Mouse (Mus musculus): ENCODE measurements around the gene Surf4. TPM values are rescaled to one million over a fixed set of nuclear protein-coding genes. Genes with fewer than 3 reads are reported as not detected.

Surf4 gene
- 10 to 100 TPM; 85.4 to 92.1 (median 86.7) TPM for total RNA-seq (2022)

DNA sequence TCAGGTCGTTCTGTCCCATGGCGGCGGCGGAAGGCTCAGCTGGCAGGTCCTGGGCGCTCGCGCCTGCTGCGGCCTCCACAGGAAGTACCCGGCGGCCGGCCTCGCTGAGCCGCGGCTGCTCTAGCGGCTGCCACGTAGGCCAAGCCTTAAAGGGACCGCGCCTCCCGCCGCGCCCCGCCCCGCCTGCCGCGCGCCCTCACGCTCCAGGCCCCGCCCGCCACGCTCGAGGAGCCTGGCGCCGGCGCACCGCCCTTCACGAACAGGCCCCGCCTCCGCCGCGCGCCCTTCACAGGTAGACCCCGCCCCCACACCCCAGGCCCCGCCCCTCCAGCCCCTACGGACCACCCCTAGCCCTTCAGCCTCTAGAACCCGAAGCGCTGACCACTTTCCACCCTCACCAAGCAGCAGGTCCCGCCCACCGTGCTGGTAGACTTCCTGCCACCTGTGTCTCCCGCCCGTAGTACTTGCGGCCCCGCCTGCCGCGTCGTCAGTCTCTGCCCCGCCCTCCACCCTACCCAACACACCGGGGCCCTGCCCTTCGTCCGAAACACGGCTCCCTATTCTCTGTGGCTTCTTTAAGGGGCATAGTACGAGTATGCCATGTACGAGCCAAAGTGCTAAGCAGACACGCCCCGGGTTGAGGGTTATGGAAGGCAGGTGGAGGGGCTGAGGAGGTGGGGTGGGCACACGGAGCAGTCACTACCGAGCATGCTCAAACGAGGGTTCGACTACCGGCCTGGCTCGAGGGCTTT is at the start of gene Surf4, which contains the start of gene Stkld1:
Gene Surf4 (minus strand): TSS at position 625 of the 752 bp plus-strand sequence.
Gene Stkld1 (plus strand): TSS at position 744 of the 752 bp plus-strand sequence.
- peak; percentile 81 for DNase-seq (ENCODE audit: low spot score)

GRCm38 (mm10) chr2:26980361-26980760 is 46.6 kb upstream of the Surf4 start:
- DNase-seq (ENCODE audit: low spot score), result no peak

DNA sequence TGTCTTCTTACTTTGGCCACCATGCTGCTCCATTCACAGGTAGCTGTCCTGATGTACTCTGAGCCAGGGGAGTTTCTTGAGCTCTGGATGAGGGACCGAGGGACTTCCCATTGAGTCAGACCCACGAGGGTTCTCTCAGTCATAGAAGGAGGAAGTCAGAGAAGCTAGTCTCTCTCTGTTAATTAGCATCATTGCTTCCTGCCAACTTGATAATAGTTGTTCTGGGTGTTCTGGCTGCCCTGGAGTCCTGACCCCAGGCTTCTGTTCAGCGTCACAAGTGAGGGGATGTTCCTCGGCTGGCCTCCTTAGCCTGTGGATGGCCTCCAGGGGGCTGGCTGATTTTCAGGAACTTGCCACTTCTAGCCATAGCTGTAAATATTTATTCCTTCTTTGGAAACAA is 40.2 kb upstream of the Surf4 start:
- no peak for DNase-seq (ENCODE audit: low spot score)

DNA sequence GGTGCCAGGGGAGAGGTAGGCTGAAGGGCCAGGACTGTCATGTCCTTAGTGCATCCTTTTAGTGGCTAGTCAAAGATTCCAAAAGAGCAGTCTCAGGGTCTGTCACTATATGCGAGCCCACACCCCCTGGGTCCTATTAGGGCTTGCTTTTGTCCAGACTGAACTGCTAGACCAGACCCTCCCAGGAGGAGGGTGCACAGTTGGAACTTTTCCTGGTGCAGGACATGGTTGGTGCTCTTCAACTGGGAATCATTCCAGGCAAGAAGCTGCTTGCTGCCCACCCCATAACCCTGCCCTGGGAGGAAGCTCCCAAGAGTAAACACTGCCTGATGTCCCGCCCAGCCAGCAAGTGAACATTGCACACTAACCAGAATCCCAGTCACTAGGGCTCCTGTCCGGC is 39.4 kb upstream of the Surf4 start, which contains the start of gene Adamts13:
Gene Adamts13 (plus strand): TSS at position 301 of the 400 bp plus-strand sequence.
- DNase-seq (ENCODE audit: low spot score), result no peak

DNA sequence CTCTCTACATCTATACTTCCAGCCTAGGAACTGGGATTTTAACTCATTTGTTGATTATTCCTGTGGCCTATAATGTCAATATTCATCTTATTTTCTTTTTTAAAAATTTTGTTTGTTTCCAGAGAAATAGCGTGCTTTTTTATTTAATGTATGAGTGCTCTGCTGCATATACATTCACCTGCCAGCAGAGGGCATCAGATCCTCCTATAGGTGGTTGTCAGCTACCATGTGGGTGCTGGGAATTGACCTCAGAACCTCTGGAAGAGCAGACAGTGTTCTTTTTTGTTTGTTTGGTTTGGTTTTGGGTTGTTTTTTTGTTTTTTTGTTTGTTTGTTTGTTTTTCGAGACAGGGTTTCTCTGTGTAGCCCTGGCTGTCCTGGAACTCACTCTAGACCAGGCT is 33.5 kb upstream of the Surf4 start:
- DNase-seq (ENCODE audit: low spot score), result no peak

DNA sequence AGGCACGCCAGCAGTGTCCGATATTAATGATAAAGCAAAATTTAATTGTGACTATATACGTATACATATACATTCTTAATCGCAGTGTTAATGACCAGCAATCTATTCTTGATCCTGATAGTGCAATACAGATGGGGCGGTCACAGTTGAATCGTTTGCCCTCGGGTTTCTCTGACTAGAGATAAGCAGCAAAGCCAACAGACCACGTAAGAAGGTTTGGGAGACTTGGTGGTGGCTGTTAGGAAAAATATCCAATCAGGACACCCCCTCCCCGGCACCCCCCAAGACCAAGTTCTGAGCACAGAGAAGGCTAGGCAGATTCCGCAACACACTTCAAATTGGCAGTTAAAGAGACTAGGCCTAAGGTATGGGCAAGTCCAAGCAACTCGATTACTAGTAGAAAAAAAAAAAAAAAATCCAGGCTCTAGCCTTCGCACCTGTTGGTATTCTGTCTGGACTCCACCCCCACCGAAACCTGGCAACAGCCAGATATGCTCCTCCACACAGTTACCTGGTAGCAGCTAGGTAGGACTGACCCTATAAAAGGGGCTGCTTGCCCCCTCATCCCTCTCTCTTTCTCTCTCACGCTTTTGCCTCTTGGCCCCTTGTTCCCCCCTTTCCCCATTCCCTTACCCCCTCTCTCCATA is 31.1 kb upstream of the Surf4 start:
- DNase-seq (ENCODE audit: low spot score), result no peak

GRCm38 (mm10) chr2:26963923-26964723 is 30.4 kb upstream of the Surf4 start, which contains the start of gene Rexo4:
Gene Rexo4 (minus strand): TSS chr2:26964386.
- peak; percentile 94 for DNase-seq (ENCODE audit: low spot score)

- no peak for DNase-seq (ENCODE audit: low spot score)
These were observed 27.0 kb upstream of the Surf4 start for GRCm38 (mm10) chr2:26960756-26961155.

DNA sequence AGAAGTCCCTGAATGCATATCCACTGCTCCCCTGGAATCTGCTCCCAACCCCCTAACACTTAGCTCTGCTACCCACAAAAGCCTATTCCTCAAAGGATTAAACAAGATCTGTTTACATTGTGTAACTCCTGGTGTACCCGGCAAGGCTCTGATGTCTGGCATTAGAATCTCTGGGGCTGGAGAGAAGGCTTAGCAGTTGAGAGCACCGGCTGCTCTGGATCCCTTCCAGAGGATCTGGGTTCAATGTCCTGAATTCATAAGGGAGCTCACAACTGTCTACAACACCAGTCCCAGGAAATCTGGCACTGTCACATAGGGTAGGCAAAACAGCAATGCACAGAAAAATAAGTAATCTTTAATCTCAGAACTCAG is 23.7 kb upstream of the Surf4 start:
- no peak for DNase-seq (ENCODE audit: low spot score)

DNA sequence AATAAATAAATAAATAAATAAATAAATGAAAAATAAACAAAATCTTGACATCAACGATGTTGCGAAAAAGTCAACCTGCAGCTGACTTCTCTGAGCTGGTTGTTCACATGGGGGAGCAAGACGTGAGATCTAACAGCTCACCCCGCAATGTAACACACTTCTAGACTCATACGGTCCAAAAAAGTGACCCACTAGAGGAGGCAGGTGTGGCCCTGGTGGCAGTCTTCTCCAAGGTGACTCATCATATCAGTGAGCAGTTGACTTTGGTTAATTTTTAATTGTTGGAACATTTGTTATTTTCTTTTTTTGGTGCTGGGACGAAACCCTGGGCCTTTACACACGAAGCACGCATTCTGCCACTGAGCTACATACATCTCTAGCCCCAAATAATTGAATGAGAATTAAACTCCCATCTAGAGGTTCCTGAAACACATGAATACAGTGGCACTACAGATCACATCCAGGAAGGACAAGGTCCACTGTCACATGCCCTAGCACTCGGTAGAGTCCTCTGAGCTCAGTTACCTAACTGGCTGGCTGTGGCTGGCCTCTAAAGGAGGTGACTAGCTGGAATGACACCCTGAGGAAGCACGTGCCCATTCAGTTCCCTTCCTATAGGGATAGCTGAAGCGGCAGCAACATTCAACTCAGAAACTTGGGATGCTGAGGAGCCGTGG is 23.2 kb upstream of the Surf4 start:
- no peak for DNase-seq (ENCODE audit: low spot score)

- no peak for DNase-seq (ENCODE audit: low spot score)
These were observed 21.1 kb upstream of the Surf4 start for GRCm38 (mm10) chr2:26954735-26955395.

GRCm38 (mm10) chr2:26952866-26953265 is 19.1 kb upstream of the Surf4 start:
- DNase-seq (ENCODE audit: low spot score), result no peak

DNA sequence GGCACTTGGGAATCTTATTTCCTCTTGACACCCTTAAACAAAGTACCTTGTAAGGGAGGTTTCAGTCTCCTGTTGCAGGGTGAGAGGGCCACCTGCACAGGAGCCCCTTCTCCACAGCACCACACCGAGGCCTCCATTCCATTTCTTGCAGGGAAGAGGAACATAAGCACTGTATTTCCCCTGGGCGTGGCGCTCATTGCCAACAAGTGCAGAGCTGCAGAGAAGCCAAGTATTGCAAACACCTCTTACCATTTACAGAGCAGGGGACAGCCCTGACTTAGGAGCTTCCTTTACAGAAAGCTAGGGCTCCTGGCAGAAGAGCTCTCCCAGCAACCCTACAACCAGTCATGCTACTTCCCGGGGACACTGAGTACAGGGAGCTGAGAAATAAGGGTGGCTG is 18.5 kb upstream of the Surf4 start:
- DNase-seq (ENCODE audit: low spot score), result no peak

DNA sequence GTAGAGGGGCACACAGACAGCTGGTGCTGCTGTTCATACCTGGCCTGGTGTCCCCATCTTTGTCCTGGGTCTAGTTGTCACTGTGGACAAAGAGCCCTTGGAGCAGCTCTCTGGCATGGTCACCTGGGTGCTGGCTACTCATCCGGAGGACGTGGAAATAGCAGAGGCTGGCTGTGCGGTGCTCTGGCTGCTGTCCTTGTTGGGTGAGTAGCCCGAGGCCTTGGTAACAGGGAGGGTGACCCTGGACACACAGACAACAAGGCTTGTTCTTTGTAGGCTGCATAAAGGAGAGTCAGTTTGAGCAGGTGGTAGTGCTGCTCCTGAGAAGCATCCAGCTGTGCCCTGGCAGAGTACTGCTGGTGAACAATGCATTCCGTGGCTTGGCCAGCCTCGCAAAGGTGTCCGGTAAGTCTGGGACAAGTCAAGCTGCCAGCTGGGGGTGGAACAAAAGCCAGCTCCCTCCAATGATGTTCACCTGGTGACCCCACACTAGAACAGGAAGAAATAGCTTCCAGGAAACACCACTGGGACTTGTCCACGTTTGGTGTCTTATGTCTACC is 17.7 kb upstream of the Surf4 start:
- DNase-seq (ENCODE audit: low spot score), result no peak

DNA sequence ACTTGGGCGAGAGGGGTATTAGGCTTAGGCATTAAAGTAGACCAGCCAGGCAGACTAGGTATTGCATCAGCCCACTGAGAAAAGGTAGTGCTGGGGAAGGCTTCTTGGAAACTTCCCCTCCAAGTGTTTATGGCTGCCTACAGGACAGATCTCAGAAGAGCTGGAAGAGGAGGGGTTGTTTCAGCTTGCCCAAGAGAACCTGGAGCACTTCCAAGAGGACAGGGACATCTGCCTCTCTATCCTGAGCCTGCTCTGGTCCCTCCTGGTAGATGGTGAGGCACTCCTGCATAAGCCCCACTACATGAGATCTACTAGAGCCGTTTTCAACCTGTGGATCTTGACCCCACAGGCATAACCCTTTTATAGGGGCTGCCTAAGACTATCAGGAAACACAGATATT is 16.7 kb upstream of the Surf4 start:
- DNase-seq (ENCODE audit: low spot score), result no peak

DNA sequence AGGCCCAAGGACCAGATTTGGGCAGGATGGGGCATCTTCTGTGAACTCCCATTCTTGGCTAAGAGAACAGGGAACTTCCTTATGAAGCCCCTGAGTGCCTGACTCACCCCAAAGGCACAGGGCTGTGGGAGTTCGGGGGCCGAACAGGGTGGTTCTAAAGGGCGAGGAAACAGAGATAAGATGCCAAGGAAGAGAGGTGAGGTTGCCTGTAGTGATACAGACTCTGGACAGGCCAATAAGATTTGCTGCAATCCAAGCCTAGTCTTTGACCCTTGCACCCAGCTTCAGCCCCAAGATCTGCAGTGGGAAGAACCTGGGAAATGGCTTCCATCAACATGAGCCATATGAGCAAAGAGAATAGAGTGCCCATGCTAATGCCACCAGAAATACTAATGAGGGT is 9.5 kb upstream of the Surf4 start:
- no peak for DNase-seq (ENCODE audit: low spot score)

DNA sequence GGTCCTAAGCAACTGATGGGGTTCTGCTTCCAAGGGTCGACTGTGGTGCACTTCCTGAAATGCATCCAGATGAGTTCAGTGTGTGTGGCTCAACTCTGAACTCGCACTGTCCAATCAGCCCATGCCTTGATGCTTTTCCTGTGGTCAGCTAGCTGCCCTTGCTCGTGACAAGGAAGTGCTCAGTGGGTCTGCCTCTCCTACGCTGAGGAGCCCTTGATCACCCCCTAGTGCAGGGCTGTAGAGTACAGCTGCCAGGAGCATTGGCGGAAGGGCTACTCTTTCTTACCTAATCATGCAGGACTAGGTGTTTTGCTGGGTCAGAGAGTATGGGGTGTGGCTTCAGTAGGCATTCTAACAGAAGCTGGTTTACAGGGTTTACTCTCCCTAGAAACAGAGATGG is 7.8 kb upstream of the Surf4 start:
- no peak for DNase-seq (ENCODE audit: low spot score)

DNA sequence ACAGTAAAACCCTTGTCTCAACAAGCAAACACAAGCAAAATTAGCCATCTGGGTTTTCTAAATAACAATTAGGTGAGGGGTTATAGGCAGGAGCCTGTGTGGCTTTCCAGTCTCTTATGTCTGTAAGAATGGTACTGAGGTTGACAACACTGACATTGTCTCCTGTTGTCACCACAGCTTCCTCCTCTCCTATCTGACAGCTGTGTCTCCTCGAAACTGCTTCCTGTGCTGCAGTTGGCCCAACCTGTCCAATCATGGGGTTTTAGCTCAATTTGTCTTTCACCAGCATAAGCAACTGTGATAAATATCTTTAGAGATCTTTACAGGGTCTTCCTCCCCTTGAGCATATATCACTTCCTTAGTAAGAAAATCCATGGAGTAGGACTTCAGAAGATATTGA is 2.7 kb upstream of the Surf4 start:
- DNase-seq (ENCODE audit: low spot score), result no peak

GRCm38 (mm10) chr2:26935286-26935685 is 1.6 kb upstream of the Surf4 start:
- DNase-seq (ENCODE audit: low spot score), result no peak

DNA sequence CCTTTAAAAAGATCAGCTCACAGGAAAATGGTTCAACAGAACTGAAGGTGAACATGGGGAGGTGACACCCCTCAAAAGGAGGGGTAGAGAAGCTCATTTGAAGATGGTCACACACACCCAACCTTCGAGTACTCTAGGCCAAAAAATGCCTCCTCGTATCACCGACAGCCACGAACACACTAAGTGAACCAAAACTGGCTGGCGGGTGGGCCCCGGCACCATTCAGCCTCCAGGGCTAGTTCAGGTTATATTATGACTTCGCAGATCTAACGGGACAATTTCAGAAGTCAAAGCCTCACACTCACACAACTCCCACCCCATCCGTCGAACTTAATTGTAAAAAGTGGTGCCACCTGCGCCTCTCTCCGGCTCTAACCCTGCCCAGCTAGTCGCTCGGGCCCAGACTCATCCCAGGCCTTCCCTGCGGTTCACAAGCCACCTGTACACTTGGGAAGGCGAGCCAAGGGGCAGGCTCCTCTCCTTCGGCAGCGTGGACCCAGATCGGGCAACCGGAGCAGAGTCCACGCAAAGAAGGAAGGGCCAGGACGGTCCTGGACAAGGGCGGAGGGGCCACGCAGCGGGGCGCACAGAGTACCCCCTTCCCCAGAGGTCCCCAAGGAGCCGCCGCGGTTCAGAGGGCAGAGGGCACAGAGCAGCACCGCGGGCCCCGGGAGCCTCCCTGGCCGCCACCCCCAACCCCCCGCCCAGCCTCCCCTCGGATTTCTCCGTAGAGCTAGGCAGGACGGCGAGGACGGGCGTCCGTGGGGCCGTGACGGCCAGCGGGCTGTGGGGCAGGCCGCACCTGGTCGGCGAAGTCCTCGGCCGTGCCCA is 1.0 kb downstream of the Surf4 start:
- DNase-seq (ENCODE audit: low spot score), result no peak
